Mouse (Mus musculus) lung, postnatal 14 days (tissue): ENCODE data around the gene Gm49361.

Experiments used
- DNase-seq: peaks from one replicate; pipeline ENCODE4 v3.0.0; 2021

The Gm49361 gene

GRCm38 (mm10) chr14:57616339-57616965 is 129.5 kb downstream of the Gm49361 start:
- DNase-seq = no peak

GRCm38 (mm10) chr14:57615828-57616227 is 130.1 kb downstream of the Gm49361 start:
- no peak for DNase-seq

- no peak for DNase-seq
Observed at GRCm38 (mm10) chr14:57611034-57611433, 134.9 kb downstream of the Gm49361 start.

- no peak for DNase-seq
Observed at GRCm38 (mm10) chr14:57609816-57610329, 136.0 kb downstream of the Gm49361 start.

- peak; percentile 98 for DNase-seq
Observed at GRCm38 (mm10) chr14:57607500-57607899, 138.4 kb downstream of the Gm49361 start.

GRCm38 (mm10) chr14:57606663-57607365 is 139.1 kb downstream of the Gm49361 start:
- no peak for DNase-seq

- no peak for DNase-seq
Observed at GRCm38 (mm10) chr14:57593279-57593678, 152.6 kb downstream of the Gm49361 start.
